Mouse (Mus musculus) embryonic stem cell, embryonic (primary cell): ENCODE results near the gene Ostf1.

Source experiments
- CTCF ChIA-PET, 4 experiments: fragments of 300-600 bp in 2 of 4; fragments of 350-600 bp in 2 of 4; sonication (Branson Sonifier 250); formaldehyde crosslinking; loops; one replicate each; lab custom pipeline; 2022; ENCODE audit warnings: inconsistent platforms in 2 of 4; lab: Charles Lee
- POLR2A ChIA-PET, 4 experiments: fragments of 300-600 bp in 2 of 4; fragments of 350-600 bp in 2 of 4; sonication (Branson Sonifier 250); formaldehyde crosslinking; loops; one replicate each; lab custom pipeline; 2022; ENCODE audit warnings: antibody characterized with exemption in 4 of 4, inconsistent platforms in 1 of 4; lab: Charles Lee

Ostf1 gene

GRCm38 (mm10) chr19:18577348-18577747 lies 54.3 kb downstream of the Ostf1 start:
- POLR2A ChIA-PET, result interaction anchor here in 3 of 4 experiments (0.7 to 11.2 kb wide), 17 partner anchors 9 to 95 kb away, joined by 3 to 108 read pairs (median 6); partner anchors contain the start of genes Nmrk1 (in 2 of the 3), Ostf1 (in 2 of the 3) and Carnmt1 (in 1 of the 3)

GRCm38 (mm10) chr19:18575891-18576290 lies 55.7 kb downstream of the Ostf1 start:
- ChIA-PET POLR2A (interaction anchor here in 2 of 4 experiments (0.8 to 11.2 kb wide), 4 partner anchors 14 to 56 kb away, joined by 3 to 108 read pairs (median 44); no protein-coding TSS in a partner anchor), CTCF (no interaction called here)

More at GRCm38 (mm10) chr19:18577348-18577747, 54.3 kb downstream of the Ostf1 start:
- CTCF ChIA-PET, result interaction anchor here in 2 of 4 experiments (0.6 to 1.0 kb wide), 3 partner anchors 9 to 62 kb away, joined by 3 read pairs; no protein-coding TSS in a partner anchor

- POLR2A ChIA-PET, result interaction anchor here in 3 of 4 experiments (0.5 to 11.2 kb wide), 36 partner anchors 9 to 575 kb away, joined by 3 to 108 read pairs (median 4); partner anchors contain the start of genes Nmrk1 (in 3 of the 3), Ostf1 (in 3 of the 3), Carnmt1 (in 2 of the 3) and D030056L22Rik (in 1 of the 3)
- CTCF ChIA-PET, result interaction anchor here in 1 of 4 experiments (0.6 kb wide), 1 partner anchor 51 kb away, joined by 10 read pairs; no protein-coding TSS in a partner anchor
Observed at GRCm38 (mm10) chr19:18573907-18574306, 57.7 kb downstream of the Ostf1 start.

GRCm38 (mm10) chr19:18573443-18573842 lies 58.2 kb downstream of the Ostf1 start:
- ChIA-PET CTCF (no interaction called here), POLR2A (interaction anchor here in 3 of 4 experiments (0.7 to 11.2 kb wide), 34 partner anchors 9 to 226 kb away, joined by 3 to 108 read pairs (median 4); partner anchors contain the start of genes Nmrk1 (in 3 of the 3), Ostf1 (in 3 of the 3), Carnmt1 (in 1 of the 3) and D030056L22Rik (in 1 of the 3))

- POLR2A ChIA-PET, result interaction anchor here in 1 of 4 experiments (1.2 to 2.2 kb wide), 3 partner anchors 9 to 39 kb away, joined by 3 to 14 read pairs (median 5); no protein-coding TSS in a partner anchor
- CTCF ChIA-PET, result interaction anchor here in 2 of 4 experiments (0.5 to 0.9 kb wide), 2 partner anchors 19 to 70 kb away, joined by 3 to 4 read pairs; no protein-coding TSS in a partner anchor
Observed at GRCm38 (mm10) chr19:18569496-18569895, 62.1 kb downstream of the Ostf1 start.

- CTCF ChIA-PET, result interaction anchor here in 1 of 4 experiments (0.9 kb wide), 1 partner anchor 71 kb away, joined by 3 read pairs; no protein-coding TSS in a partner anchor
- POLR2A ChIA-PET, result interaction anchor here in 2 of 4 experiments (1.1 to 2.2 kb wide), 7 partner anchors 9 to 150 kb away, joined by 3 to 14 read pairs (median 4); partner anchors contain the start of genes Nmrk1 (in 1 of the 2) and Ostf1 (in 1 of the 2)
Observed at GRCm38 (mm10) chr19:18568828-18569430, 62.7 kb downstream of the Ostf1 start.

GRCm38 (mm10) chr19:18567936-18568827 lies 63.4 kb downstream of the Ostf1 start:
- CTCF ChIA-PET, result interaction anchor here in 1 of 4 experiments (0.7 kb wide), 1 partner anchor 163 kb away, joined by 4 read pairs; no protein-coding TSS in a partner anchor
- POLR2A ChIA-PET, result interaction anchor here in 3 of 4 experiments (0.6 to 2.2 kb wide), 13 partner anchors 10 to 165 kb away, joined by 3 to 14 read pairs (median 4); partner anchors contain the start of genes Carnmt1 (in 1 of the 3), Nmrk1 (in 1 of the 3) and Ostf1 (in 1 of the 3)

GRCm38 (mm10) chr19:18567501-18567900 lies 64.1 kb downstream of the Ostf1 start:
- ChIA-PET CTCF (interaction anchor here in 1 of 4 experiments (0.7 kb wide), 1 partner anchor 162 kb away, joined by 4 read pairs; no protein-coding TSS in a partner anchor), POLR2A (interaction anchor here in 3 of 4 experiments (0.7 to 2.2 kb wide), 10 partner anchors 11 to 152 kb away, joined by 3 to 14 read pairs (median 4); partner anchors contain the start of genes Carnmt1 (in 1 of the 3), Nmrk1 (in 1 of the 3) and Ostf1 (in 1 of the 3))

- POLR2A ChIA-PET, result interaction anchor here in 2 of 4 experiments (0.6 to 1.0 kb wide), 3 partner anchors 16 to 315 kb away, joined by 3 to 5 read pairs (median 3); no protein-coding TSS in a partner anchor
- CTCF ChIA-PET, result interaction anchor here (0.6 to 1.6 kb wide), 10 partner anchors 9 to 684 kb away, joined by 3 to 9 read pairs (median 3); no protein-coding TSS in a partner anchor
Observed at GRCm38 (mm10) chr19:18557708-18558107, 73.9 kb downstream of the Ostf1 start.

- CTCF ChIA-PET, result no interaction called here
- POLR2A ChIA-PET, result interaction anchor here in 1 of 4 experiments (0.7 kb wide), 1 partner anchor 1014 kb away, joined by 4 read pairs; no protein-coding TSS in a partner anchor
Observed at GRCm38 (mm10) chr19:18555645-18556044, 76.0 kb downstream of the Ostf1 start.

- ChIA-PET POLR2A (interaction anchor here in 3 of 4 experiments (0.6 to 0.8 kb wide), 3 partner anchors 12 to 59 kb away, joined by 3 to 5 read pairs (median 3); no protein-coding TSS in a partner anchor), CTCF (interaction anchor here (0.6 to 1.1 kb wide), 6 partner anchors 9 to 901 kb away, joined by 3 to 10 read pairs (median 3); no protein-coding TSS in a partner anchor)
Observed at GRCm38 (mm10) chr19:18548668-18549067, 83.0 kb downstream of the Ostf1 start.
